Mouse (Mus musculus): ENCODE results near the gene Ppp6r3. TPM values are rescaled to one million over a fixed set of nuclear protein-coding genes. Genes with fewer than 3 reads are reported as not detected.

The Ppp6r3 gene
- polyA plus RNA-seq, 1 experiment from 2014 or later, result 62.6 TPM

DNA sequence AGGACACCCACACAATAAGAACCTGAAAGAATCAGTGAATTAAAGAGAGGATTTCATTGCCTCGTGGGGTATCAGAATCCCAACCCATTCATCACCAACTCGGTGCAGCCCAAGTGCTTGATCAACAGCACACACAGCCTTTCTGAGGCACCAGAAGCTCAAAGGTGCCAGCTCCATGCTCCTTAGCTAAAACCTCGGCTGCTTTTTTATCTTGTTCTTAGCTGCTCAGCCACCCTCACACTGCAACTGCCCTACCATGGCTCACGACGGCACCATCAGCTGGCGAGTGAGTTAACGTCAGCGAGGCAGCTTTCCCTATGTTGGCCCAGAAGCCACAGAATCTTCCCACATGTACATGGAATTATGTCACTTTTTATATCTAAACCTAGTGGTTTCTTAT, 95.4 kb downstream of the Ppp6r3 start:
- peaks cover 74% of the 10 kb centered on the region for H3K36me3 ChIP-seq
- 93% methylated on average over 8 of the region's 8 CpGs for WGBS
- H3K9ac ChIP-seq, result no peak overlapping the region
- no peak for ATAC-seq (ENCODE audit: low FRiP score)
- H3K9me3 ChIP-seq, result no peaks in the 10 kb centered on the region
- H3K4me2 ChIP-seq, result no peak overlapping the region
- no peaks in the 10 kb centered on the region for H3K4me1 ChIP-seq (replicated peaks)
- no peak overlapping the region for H3K27ac ChIP-seq
- H3K4me3 ChIP-seq, result no peak overlapping the region
- no peaks in the 10 kb centered on the region for H3K27me3 ChIP-seq

DNA sequence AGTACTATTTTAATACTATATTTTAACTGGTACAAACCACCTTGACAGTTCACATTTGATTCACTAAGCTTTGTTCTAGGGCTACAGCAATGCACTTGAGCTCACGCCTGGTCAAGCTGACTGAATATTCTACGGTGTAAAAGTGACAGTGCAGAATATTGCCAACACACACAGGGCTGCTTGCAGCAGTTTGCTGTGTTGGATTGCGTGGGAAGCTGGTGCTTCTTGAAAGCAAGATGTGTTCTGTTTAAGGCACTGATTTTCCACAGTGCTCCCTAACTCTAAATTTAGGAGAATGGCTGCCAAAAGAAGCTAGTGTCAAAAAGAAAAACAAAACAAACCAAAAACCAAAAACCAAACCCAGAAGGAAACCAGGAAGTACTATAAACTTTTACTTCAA, 98.6 kb downstream of the Ppp6r3 start:
- H3K27me3 ChIP-seq, result no peaks in the 10 kb centered on the region
- H3K4me1 ChIP-seq (replicated peaks), result no peaks in the 10 kb centered on the region
- WGBS, result 97% methylated on average over 3 of the region's 3 CpGs
- peaks cover 75% of the 10 kb centered on the region for H3K36me3 ChIP-seq
- no peak for ATAC-seq (ENCODE audit: low FRiP score)
- H3K27ac ChIP-seq, result no peak overlapping the region
- no peak overlapping the region for H3K9ac ChIP-seq
- no peaks in the 10 kb centered on the region for H3K9me3 ChIP-seq
- H3K4me3 ChIP-seq, result no peak overlapping the region
- no peak overlapping the region for H3K4me2 ChIP-seq

DNA sequence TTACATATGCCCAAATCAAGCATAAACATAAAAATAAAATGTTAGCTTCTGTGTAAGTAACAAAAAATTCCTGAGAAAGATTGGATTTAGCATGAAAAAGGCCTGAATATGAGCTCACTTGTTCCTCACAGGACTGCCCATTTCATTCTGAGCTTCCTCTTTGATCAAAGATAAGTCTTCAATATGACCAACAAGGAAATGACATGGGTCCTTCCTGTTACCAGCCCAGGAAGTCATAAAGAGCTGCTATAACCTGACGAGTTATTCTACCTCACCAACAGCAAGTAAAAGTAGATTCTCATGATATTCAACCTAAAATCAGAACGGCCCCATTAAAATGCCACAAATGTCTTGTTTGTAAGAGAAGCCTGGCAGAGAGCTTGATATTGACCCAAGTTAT, 104.3 kb downstream of the Ppp6r3 start:
- H3K27me3 ChIP-seq, result no peaks in the 10 kb centered on the region
- ATAC-seq (ENCODE audit: low FRiP score), result no peak
- no peak overlapping the region for H3K9ac ChIP-seq
- 94% methylated on average over 2 of the region's 2 CpGs for WGBS
- H3K27ac ChIP-seq, result no peak overlapping the region
- peaks cover 92% of the 10 kb centered on the region for H3K36me3 ChIP-seq
- H3K9me3 ChIP-seq, result no peaks in the 10 kb centered on the region
- no peaks in the 10 kb centered on the region for H3K4me1 ChIP-seq (replicated peaks)
- no peak overlapping the region for H3K4me3 ChIP-seq
- H3K4me2 ChIP-seq, result no peak overlapping the region

DNA sequence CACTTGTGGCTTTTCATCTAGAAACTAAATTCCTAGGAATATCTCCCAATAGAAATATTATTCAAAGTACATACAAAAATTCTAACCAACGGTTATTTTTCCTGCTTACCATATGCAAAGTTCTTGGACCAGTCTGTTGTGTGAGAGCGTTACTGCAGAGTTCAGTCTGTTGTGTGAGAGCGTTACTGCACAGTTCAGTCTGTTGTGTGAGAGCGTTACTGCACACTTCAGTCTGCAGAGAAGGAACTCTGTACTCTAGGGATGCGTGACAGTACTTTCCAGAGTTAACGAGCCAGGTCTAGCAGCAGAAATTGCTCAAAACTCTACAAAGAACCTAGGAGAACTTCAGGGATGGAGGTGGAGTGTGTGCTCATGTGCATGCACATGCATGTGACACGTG, 108.0 kb downstream of the Ppp6r3 start:
- 95% methylated on average over 7 of the region's 7 CpGs for WGBS
- H3K4me3 ChIP-seq, result no peak overlapping the region
- no peaks in the 10 kb centered on the region for H3K9me3 ChIP-seq
- H3K9ac ChIP-seq, result no peak overlapping the region
- no peak for ATAC-seq (ENCODE audit: low FRiP score)
- peaks cover 99% of the 10 kb centered on the region for H3K36me3 ChIP-seq
- no peaks in the 10 kb centered on the region for H3K27me3 ChIP-seq
- H3K27ac ChIP-seq, result no peak overlapping the region
- H3K4me2 ChIP-seq, result no peak overlapping the region
- H3K4me1 ChIP-seq (replicated peaks), result no peaks in the 10 kb centered on the region

DNA sequence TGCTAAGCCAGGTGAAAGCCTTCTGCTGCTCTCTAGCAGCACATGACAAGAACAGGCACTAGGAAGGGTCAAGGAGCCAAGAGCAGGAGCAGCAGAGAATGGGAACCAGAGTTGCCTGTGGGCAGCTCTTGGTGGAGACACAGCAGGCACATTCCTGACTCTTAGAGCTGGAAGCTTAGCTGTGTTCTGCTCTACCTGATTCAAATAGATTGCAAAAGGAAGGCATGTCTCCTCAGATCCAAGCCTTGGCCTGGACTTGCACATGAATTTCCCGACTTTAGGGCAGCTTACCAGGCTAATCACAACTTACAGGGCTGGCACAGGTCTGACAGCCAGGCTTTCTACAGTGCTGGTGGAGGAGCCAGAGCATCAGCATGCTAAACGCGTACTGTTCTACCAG, 115.6 kb downstream of the Ppp6r3 start:
- no peak overlapping the region for H3K4me3 ChIP-seq
- peaks cover 99% of the 10 kb centered on the region for H3K36me3 ChIP-seq
- ATAC-seq (ENCODE audit: low FRiP score), result no peak
- H3K27ac ChIP-seq, result no peak overlapping the region
- H3K27me3 ChIP-seq, result no peaks in the 10 kb centered on the region
- no peaks in the 10 kb centered on the region for H3K4me1 ChIP-seq (replicated peaks)
- 94% methylated on average over 3 of the region's 3 CpGs for WGBS
- H3K9ac ChIP-seq, result no peak overlapping the region
- no peaks in the 10 kb centered on the region for H3K9me3 ChIP-seq
- H3K4me2 ChIP-seq, result no peak overlapping the region

DNA sequence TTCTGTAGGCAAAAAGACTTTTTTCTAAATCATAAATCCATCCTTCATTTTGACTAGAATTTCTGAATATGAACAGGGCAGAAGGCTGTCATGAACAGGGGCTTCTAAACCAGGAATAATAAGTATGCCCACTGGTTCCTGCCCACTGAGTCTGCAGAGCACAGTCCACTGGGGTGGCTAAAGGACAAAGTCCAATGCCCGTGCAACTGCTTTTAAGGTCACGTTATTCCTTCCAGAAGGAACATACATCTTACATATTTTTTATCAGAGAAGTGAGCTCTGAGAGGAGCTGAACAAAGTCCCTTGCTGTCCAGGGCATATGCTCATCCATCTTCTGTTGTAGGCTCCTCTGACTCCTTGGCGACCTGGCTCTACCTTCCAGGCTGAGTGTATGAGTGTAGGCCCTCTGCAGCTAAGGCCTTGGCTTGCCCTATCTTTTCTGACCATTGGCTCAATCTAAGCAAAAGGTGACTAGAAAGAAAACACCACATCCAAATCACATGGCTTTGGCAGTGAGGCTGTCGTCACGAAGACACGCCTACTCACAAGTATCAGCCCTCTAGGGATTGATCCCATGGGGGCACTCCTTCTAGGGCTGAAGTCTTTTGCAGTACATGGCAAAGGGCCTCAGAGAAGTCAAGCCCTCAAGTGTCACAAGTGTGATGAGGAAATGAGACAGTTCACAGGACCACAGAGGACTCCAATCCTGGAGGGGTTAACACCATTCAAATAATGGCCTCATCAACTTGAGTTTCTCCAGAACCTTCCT, 117.0 kb downstream of the Ppp6r3 start:
- no peaks in the 10 kb centered on the region for H3K27me3 ChIP-seq
- no peaks in the 10 kb centered on the region for H3K4me1 ChIP-seq (replicated peaks)
- H3K9ac ChIP-seq, result no peak overlapping the region
- ATAC-seq (ENCODE audit: low FRiP score), result no peak
- H3K9me3 ChIP-seq, result no peaks in the 10 kb centered on the region
- H3K36me3 ChIP-seq, result peaks cover 99% of the 10 kb centered on the region
- WGBS, result 91% methylated on average over 6 of the region's 6 CpGs
- H3K4me3 ChIP-seq, result no peak overlapping the region
- no peak overlapping the region for H3K27ac ChIP-seq
- H3K4me2 ChIP-seq, result no peak overlapping the region

DNA sequence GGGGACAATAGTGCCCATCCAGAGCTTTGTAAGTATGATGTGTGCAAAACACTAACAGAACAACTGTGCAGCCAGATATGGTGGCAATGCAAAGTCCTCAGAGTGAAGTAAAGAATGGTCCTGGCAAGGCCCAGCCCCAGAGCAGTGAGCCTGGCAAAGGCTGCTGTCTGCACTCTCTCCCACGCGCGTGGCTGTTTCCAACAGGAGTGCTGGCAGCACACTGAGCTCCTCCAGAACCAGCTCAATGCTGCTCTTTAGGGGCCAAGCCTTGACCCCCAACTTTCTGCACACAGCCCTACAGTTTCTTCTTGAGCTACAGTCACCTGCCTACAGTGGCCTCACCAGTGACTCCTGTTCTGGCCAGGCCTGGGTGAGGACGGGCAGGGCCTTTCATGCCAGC, 117.8 kb downstream of the Ppp6r3 start:
- Histone ChIP-seq H3K4me1 (replicated peaks) (no peaks in the 10 kb centered on the region), H3K36me3 (peaks cover 98% of the 10 kb centered on the region), H3K27ac (no peak overlapping the region), H3K27me3 (no peaks in the 10 kb centered on the region), H3K9ac (no peak overlapping the region), H3K4me3 (no peak overlapping the region), H3K4me2 (no peak overlapping the region), H3K9me3 (no peaks in the 10 kb centered on the region)
- ATAC-seq (ENCODE audit: low FRiP score), result no peak
- WGBS, result 96% methylated on average over 4 of the region's 4 CpGs

DNA sequence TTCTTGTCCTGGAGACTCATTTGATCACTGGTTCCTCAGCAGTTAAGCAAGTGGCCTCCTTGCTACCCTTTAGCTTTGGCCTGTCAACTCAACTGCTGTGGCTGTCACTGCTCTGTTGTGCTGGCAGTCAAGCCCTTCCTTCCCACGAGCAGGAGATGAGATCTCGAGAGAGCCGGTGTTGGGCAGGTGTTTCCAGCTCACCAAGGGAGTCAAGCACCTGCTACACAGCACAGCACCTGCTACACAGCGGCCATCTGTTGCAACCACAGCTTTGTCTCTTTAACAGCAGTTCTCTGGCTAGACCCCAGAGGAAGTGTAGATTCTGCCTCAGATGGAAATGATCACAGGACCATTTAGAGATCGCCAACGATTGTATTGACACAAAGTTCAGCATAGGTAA, 123.9 kb downstream of the Ppp6r3 start:
- Histone ChIP-seq H3K36me3 (peaks cover 37% of the 10 kb centered on the region), H3K27ac (no peak overlapping the region), H3K9ac (no peak overlapping the region), H3K4me3 (no peak overlapping the region), H3K4me1 (replicated peaks) (peaks cover 5% of the 10 kb centered on the region; the same call in 1 of the 2 replicates), H3K9me3 (no peaks in the 10 kb centered on the region), H3K27me3 (no peaks in the 10 kb centered on the region), H3K4me2 (no peak overlapping the region)
- peak; percentile 38; the same call in 1 of the 2 replicates for ATAC-seq (ENCODE audit: low FRiP score)
- 64% methylated on average over 6 of the region's 6 CpGs for WGBS

DNA sequence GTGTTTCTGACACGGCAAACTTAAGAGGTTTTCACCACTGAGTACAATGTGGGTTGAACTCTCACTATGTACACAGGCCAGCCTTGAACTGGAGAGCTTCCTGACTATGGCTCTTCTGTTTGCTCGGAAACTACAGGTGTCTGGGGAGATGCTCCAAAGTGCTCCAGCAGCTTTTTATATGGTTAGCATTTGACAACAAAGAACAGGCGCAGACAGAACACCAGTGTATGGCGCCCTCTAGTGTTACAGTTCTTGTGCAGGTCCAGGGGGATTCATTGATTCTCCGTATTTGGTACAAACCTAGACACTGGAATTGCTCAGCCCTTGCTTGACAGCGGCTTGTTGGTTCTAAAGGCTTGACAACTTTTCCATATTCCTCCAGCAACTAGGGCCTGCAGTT, 124.4 kb downstream of the Ppp6r3 start:
- Histone ChIP-seq H3K4me1 (replicated peaks) (peaks cover 5% of the 10 kb centered on the region; the same call in 1 of the 2 replicates), H3K27me3 (no peaks in the 10 kb centered on the region), H3K9ac (no peak overlapping the region), H3K27ac (no peak overlapping the region), H3K4me2 (no peak overlapping the region), H3K4me3 (no peak overlapping the region), H3K9me3 (no peaks in the 10 kb centered on the region), H3K36me3 (peaks cover 34% of the 10 kb centered on the region)
- ATAC-seq (ENCODE audit: low FRiP score), result peak; percentile 83
- WGBS, result 25% methylated on average over 6 of the region's 6 CpGs

DNA sequence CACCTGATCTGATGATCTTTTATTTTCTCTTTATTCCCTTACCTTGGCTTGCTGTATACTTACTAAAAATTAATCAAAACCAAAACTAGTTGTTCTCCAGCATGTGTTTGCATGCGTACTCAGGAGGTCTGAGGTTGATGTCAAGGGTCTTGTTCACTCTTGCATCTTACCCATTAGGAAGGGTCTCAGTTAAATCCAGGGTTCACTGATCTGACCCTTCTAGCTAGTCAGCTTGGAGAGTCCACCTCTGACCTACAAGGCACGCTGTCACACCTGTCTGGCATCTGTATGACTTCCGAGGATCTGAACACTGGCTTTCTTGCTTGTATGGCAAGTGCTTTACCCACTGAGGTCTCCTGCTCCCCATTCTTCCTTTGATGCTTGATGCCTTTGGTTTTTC, 124.8 kb downstream of the Ppp6r3 start:
- 95% methylated on average over 3 of the region's 3 CpGs for WGBS
- peak; percentile 29 for ATAC-seq (ENCODE audit: low FRiP score)

DNA sequence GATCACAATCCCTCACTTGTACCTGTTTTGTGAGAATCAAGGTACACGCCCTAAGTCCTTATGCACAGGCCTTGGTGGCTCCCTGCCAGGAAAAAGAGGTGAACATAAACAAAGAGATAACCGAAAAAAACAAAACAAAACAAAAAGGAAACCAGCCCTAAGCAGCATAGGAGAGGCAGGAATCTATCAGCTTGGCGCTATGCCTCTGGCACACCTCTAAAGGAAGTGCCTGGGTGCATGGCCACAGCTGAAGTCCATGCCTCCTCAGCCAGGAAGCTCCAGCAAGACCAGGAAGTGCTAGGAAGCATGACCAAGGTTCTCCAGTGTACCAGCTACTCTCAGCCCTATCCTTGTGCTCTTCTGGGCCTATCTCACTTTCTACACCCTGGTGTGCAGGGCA, 126.3 kb downstream of the Ppp6r3 start:
- H3K4me3 ChIP-seq, result no peak overlapping the region
- H3K9me3 ChIP-seq, result no peaks in the 10 kb centered on the region
- 86% methylated on average over 3 of the region's 3 CpGs for WGBS
- no peak overlapping the region for H3K4me2 ChIP-seq
- peaks cover 5% of the 10 kb centered on the region; the same call in 1 of the 2 replicates for H3K4me1 ChIP-seq (replicated peaks)
- no peak overlapping the region for H3K27ac ChIP-seq
- no peak for ATAC-seq (ENCODE audit: low FRiP score)
- peaks cover 14% of the 10 kb centered on the region for H3K36me3 ChIP-seq
- 0 out of 2 replicates have a peak overlapping the region, but pooled peaks have one; percentile 13 for H3K9ac ChIP-seq
- no peaks in the 10 kb centered on the region for H3K27me3 ChIP-seq

More for the DNA sequence above, 124.8 kb downstream of the Ppp6r3 start:
- Histone ChIP-seq H3K4me2 (no peak overlapping the region), H3K4me1 (replicated peaks) (peaks cover 5% of the 10 kb centered on the region; the same call in 1 of the 2 replicates), H3K4me3 (no peak overlapping the region), H3K9me3 (no peaks in the 10 kb centered on the region), H3K9ac (no peak overlapping the region), H3K27me3 (no peaks in the 10 kb centered on the region), H3K27ac (no peak overlapping the region), H3K36me3 (peaks cover 29% of the 10 kb centered on the region)

DNA sequence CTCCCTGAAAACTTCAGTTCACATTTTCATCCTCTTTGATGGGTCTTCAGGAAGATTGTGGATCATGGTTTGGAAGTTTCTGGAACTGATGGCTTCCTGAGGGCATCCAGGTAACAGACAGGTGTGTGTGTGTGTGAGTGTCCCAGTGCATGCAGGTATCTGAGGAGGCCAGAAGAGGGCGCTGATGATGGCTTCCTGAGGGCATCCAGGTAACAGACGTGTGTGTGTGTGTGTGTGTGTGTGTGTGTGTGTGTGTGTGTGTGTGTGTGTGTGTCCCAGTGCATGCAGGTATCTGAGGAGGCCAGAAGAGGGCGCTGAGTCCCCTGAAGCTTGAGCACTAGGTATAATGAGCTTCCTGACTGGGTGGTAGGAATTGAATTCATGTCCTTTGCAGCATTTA, 128.2 kb downstream of the Ppp6r3 start:
- no peak for ATAC-seq (ENCODE audit: low FRiP score)
- Histone ChIP-seq H3K27me3 (0 out of 2 replicates have a peak, but pooled peaks cover 4% of the 10 kb centered on the region), H3K4me2 (no peak overlapping the region), H3K9ac (no peak overlapping the region), H3K4me1 (replicated peaks) (peaks cover 5% of the 10 kb centered on the region; the same call in 1 of the 2 replicates), H3K27ac (no peak overlapping the region), H3K36me3 (no peaks in the 10 kb centered on the region), H3K4me3 (no peak overlapping the region), H3K9me3 (no peaks in the 10 kb centered on the region)
- WGBS, result 81% methylated on average over 3 of the region's 3 CpGs

DNA sequence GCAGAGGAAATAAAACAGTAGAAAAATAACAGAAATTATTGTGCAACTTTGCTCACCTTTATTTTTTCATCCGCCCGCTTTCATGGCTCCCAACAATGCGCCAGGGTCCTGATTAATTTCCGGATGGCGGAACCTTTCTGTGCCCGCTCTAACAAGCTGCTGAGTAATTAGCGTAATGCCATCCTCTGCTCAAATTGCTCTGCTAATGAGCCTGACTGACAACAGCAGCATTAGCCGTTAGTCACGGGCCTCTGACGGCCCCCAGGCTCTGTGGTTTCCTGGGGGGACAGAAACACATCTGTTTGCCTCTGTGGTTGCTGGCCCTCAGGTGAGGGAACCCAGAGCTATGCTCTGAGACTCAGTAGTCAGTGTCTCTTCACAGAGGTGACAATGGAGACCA, 134.5 kb downstream of the Ppp6r3 start:
- Histone ChIP-seq H3K36me3 (no peaks in the 10 kb centered on the region), H3K4me3 (no peak overlapping the region), H3K9me3 (no peaks in the 10 kb centered on the region), H3K9ac (no peak overlapping the region), H3K27me3 (0 out of 2 replicates have a peak, but pooled peaks cover 19% of the 10 kb centered on the region), H3K4me1 (replicated peaks) (peaks cover 12% of the 10 kb centered on the region), H3K4me2 (peak overlapping the region; percentile 26; the same call in 1 of the 2 replicates), H3K27ac (peak overlapping the region; percentile 60)
- peak; percentile 65 for ATAC-seq (ENCODE audit: low FRiP score)
- 46% methylated on average over 10 of the region's 10 CpGs for WGBS
